Mouse (Mus musculus): Measurements from ENCODE around the gene Cavin1.

DNA sequence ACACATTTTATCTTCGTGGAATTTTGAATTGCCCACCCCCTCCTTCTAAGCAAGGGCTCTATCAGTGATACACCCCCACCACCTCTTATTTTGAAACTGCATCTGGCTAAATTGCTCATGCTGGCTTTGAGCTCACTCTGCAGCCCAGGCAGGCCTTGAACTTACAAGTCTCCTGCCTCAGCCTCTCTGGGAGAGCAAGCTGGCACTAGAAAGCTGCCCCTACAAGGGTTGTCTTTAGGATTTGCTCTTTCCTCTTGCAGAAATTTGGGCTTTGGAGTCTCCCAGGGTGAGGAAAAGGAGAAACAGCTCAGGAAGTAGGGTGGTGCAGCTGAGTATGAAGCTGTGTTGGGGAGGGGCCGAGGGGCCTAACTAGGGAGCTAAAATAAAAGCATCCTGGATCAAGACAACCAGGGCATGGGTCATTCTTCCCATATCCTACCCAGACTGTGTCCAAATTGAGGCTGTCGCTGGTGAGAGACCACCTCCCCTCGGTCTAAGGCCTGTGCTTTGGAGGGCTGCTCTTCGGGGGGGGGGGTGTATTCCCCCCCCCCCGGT, 12.7 kb downstream of the Cavin1 start:
- TF ChIP-seq CTCF (IDR thresholded peaks at IDR 0.05; ENCODE audit: low read depth), result no peak
- TF ChIP-seq EP300 (IDR thresholded peaks at IDR 0.05; ENCODE audit: low read depth), result no peak

Measured in heart, postnatal 0 days (tissue).